Mouse (Mus musculus) E14TG2a.4 (cell line): ENCODE results near the gene Cmip.

ENCODE experiments used
- CTCF ChIP-seq: conservative IDR thresholded peaks from 2 replicates; pipeline ENCODE4 v1.5.1; 2014; ENCODE audit warnings: low read length
- NANOG ChIP-seq: IDR thresholded peaks from 2 replicates; pipeline ENCODE4 v1.6.1; 2014; ENCODE audit warnings: borderline replicate concordance, low read length, mixed read lengths
- POU5F1 ChIP-seq: IDR thresholded peaks from 2 replicates; pipeline ENCODE4 v1.6.1; 2014; ENCODE audit warnings: low read length, borderline replicate concordance

GRCm38 (mm10) chr8:117357491-117358467 lies 100.9 kb downstream of the Cmip start:
- TF ChIP-seq CTCF = no peak
- TF ChIP-seq NANOG = no peak
- TF ChIP-seq POU5F1 = no peak
